Mouse (Mus musculus): ENCODE measurements around the gene Kif5a.

Gene Kif5a

GRCm38 (mm10) chr10:127265727-127266111 is 2.6 kb upstream of the Kif5a start:
- DNase-seq (ENCODE audit: inconsistent ontology term), result no peak

- DNase-seq (ENCODE audit: inconsistent ontology term), result no peak
These were observed 1.8 kb upstream of the Kif5a start for GRCm38 (mm10) chr10:127264971-127265370.

GRCm38 (mm10) chr10:127264336-127264735 is 1.2 kb upstream of the Kif5a start:
- DNase-seq (ENCODE audit: inconsistent ontology term), result no peak

GRCm38 (mm10) chr10:127263631-127264030 is 483 bp upstream of the Kif5a start:
- no peak for DNase-seq (ENCODE audit: inconsistent ontology term)

- no peak for DNase-seq (ENCODE audit: inconsistent ontology term)
These were observed 1.2 kb downstream of the Kif5a start for GRCm38 (mm10) chr10:127261706-127262547.

- no peak for DNase-seq (ENCODE audit: inconsistent ontology term)
These were observed 4.7 kb downstream of the Kif5a start for GRCm38 (mm10) chr10:127258489-127258888.

- no peak for DNase-seq (ENCODE audit: inconsistent ontology term)
These were observed 5.4 kb downstream of the Kif5a start for GRCm38 (mm10) chr10:127257790-127258189.

- DNase-seq (ENCODE audit: inconsistent ontology term), result peak; percentile 59
These were observed 7.4 kb downstream of the Kif5a start for GRCm38 (mm10) chr10:127255625-127256345.

GRCm38 (mm10) chr10:127250810-127251209 is 12.3 kb downstream of the Kif5a start:
- no peak for DNase-seq (ENCODE audit: inconsistent ontology term)

- no peak for DNase-seq (ENCODE audit: inconsistent ontology term)
These were observed 24.8 kb downstream of the Kif5a start for GRCm38 (mm10) chr10:127238241-127238824.

- DNase-seq (ENCODE audit: inconsistent ontology term), result no peak
These were observed 26.6 kb downstream of the Kif5a start for GRCm38 (mm10) chr10:127236541-127236940.

- no peak for DNase-seq (ENCODE audit: inconsistent ontology term)
These were observed 30.0 kb downstream of the Kif5a start for GRCm38 (mm10) chr10:127233141-127233540.

- no peak for DNase-seq (ENCODE audit: inconsistent ontology term)
These were observed 31.4 kb downstream of the Kif5a start for GRCm38 (mm10) chr10:127231741-127232140.

- DNase-seq (ENCODE audit: inconsistent ontology term), result no peak
These were observed 32.5 kb downstream of the Kif5a start for GRCm38 (mm10) chr10:127230693-127231092.

GRCm38 (mm10) chr10:127228897-127229296 is 34.3 kb downstream of the Kif5a start:
- DNase-seq (ENCODE audit: inconsistent ontology term), result peak; percentile 22

GRCm38 (mm10) chr10:127227163-127227562 is 36.0 kb downstream of the Kif5a start:
- DNase-seq (ENCODE audit: inconsistent ontology term), result no peak

- DNase-seq (ENCODE audit: inconsistent ontology term), result no peak
These were observed 36.7 kb downstream of the Kif5a start for GRCm38 (mm10) chr10:127226318-127226895.

- DNase-seq (ENCODE audit: inconsistent ontology term), result no peak
These were observed 37.4 kb downstream of the Kif5a start for GRCm38 (mm10) chr10:127225732-127226131.

GRCm38 (mm10) chr10:127225213-127225612 is 37.9 kb downstream of the Kif5a start:
- no peak for DNase-seq (ENCODE audit: inconsistent ontology term)

GRCm38 (mm10) chr10:127218339-127218738 is 44.8 kb downstream of the Kif5a start:
- DNase-seq (ENCODE audit: inconsistent ontology term), result no peak

- DNase-seq (ENCODE audit: inconsistent ontology term), result no peak
These were observed 46.0 kb downstream of the Kif5a start for GRCm38 (mm10) chr10:127217177-127217576.

- DNase-seq (ENCODE audit: inconsistent ontology term), result no peak
These were observed 46.7 kb downstream of the Kif5a start for GRCm38 (mm10) chr10:127216456-127216855.
